Mouse (Mus musculus) granulocyte monocyte progenitor cell, adult 5-6 weeks (primary cell): ENCODE results near the gene Zfp799. TPM values are rescaled to one million over a fixed set of nuclear protein-coding genes. Genes with fewer than 3 reads are reported as not detected.

Experiments
- ATAC-seq: replicated peaks from 2 replicates; pipeline ENCODE4 v1.8.0; 2016; ENCODE audit warnings: mild to moderate bottlenecking, moderate TSS enrichment, inconsistent platforms; ENCODE audit not compliant: poor library complexity, severe bottlenecking
- total RNA-seq, 2 experiments: library from RNA; stranded (forward) in 1 of 2; stranded (reverse) in 1 of 2; fragments of 200-712, 200-1000 nt in 1 of 2; fragments of >200 nt in 1 of 2; fragmentation: Nextera tagmentation in 1 of 2; gene quantifications; 2 replicates each; pipeline ENCODE4 v1.2.3; 2014 to 2017

Zfp799 gene
- total RNA-seq, 2 experiments from 2014 or later, result 10.6 to 18.5 TPM

GRCm38 (mm10) chr17:32788094-32788559, 41.9 kb downstream of the Zfp799 start, which contains the start of gene Zfp871:
Zfp871 (minus strand) TSS chr17:32788287.
- peak; percentile 96 for ATAC-seq

DNA sequence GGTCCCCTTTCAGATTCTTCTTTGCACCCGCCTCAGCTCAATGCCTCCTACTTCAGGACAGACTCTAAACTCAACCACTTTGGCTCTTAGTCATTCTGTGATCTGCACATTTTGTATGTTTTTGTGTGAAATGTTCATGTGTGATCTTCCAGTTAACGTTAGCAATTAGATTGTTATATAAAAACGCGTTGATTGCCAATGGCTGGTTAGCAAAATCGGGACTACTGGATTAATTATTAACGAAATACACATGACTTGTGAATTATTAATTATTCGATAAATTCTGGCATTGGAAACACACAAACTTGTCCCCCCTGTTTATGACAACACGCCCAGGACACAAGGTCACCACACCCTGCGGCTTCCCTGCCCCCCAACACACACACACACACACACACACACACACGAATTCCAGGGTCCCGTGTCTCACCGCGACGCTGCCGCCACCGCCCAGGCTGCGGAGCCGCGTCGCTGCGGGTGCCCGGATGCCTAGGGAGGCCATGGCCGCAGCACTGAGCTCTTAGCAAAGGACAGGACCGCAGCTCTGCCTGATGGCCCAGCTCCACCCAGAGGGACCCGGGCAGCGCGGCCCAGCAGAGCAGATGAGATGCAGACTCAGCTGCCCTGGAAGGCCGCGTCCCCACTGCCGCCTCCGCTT, 42.5 kb downstream of the Zfp799 start:
- peak; percentile 79 for ATAC-seq

GRCm38 (mm10) chr17:32786944-32787343, 43.1 kb downstream of the Zfp799 start:
- no peak for ATAC-seq

GRCm38 (mm10) chr17:32785656-32786055, 44.4 kb downstream of the Zfp799 start:
- no peak for ATAC-seq

DNA sequence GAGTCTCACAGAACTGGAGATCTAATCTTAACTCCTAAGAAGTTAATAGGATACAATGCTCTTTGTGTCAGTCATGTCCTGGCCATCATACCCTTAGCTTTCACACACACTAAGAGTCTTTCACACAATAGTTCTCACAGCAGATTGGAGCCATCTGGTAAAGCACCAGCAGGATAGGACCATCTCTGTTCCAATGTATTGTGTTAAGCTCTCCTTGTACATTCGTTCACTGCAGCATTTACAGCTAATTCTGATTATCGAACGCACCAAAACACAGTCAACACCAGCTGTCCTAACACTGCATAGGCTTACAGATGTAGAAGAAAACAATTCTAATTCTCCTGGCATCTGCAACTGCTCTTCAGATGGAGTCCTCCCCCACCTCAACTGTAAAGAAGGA, 52.5 kb downstream of the Zfp799 start:
- ATAC-seq, result no peak

DNA sequence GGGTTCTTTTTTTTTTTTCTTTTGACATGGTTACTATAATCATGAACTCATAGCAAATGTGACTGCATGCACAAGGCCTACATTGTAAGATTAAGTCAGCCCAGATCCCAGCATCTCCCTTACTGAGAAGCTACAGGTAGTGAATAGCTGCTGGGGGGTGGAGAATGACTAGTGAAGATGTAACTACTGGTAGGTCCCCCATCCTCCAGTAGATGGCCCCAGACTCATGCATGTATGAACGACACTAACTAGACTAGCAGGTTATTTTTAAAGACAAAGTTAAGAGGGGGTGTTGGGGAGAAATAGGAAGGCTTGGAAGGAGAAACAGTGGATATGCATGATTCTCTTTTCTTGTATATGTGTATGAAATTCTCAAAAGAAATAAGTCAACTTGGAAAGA, 58.8 kb downstream of the Zfp799 start:
- ATAC-seq, result no peak

DNA sequence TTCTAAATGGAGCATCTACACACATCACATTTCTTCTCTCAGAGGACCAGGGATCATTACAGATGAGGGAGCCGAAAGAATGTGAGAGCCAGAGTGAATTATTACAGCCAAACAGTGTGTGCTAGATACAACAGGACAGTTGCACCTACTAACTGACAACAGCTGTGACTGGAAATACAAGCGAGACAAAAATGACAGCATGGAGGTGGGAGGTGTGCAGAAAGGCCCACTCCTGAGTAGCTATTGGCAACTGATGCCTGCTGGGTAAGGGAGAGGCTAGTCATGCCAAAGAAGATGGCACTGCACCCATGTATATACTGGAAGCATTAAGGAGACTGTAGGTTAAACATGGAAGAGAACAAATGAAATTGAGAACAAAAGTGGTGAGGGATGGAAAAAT, 63.6 kb downstream of the Zfp799 start:
- ATAC-seq, result no peak

Other genes starting within 250 kb of the Zfp799 start
- not detected in 2 replicates for gene Cyp4f37, start 209.0 kb downstream of the Zfp799 start, total RNA-seq (2014; fragmentation: Nextera tagmentation)
- gene Cyp4f37, start 209.0 kb downstream of the Zfp799 start, total RNA-seq (2017), result not detected in 2 replicates
- gene Cyp4f40, start 171.4 kb downstream of the Zfp799 start, total RNA-seq (2014; fragmentation: Nextera tagmentation), result not detected in 2 replicates
- gene Cyp4f40, start 171.4 kb downstream of the Zfp799 start, total RNA-seq (2017), result not detected in 2 replicates
- not detected in 2 replicates for gene Cyp4f15, start 144.6 kb downstream of the Zfp799 start, total RNA-seq (2014; fragmentation: Nextera tagmentation)
- gene Cyp4f15, start 144.6 kb downstream of the Zfp799 start, total RNA-seq (2017), result not detected in 2 replicates
- gene Zfp871, start 42.0 kb downstream of the Zfp799 start, total RNA-seq (2014; fragmentation: Nextera tagmentation), result 31.1 and 57.1 TPM in 2 replicates
- gene Zfp871, start 42.0 kb downstream of the Zfp799 start, total RNA-seq (2017), result 17.7 and 26.1 TPM in 2 replicates
- gene Zfp811, start 20.3 kb downstream of the Zfp799 start, total RNA-seq (2014; fragmentation: Nextera tagmentation), result not detected in 2 replicates
- gene Zfp811, start 20.3 kb downstream of the Zfp799 start, total RNA-seq (2017), result not detected in 2 replicates
- 2.3 and 6.2 TPM in 2 replicates for gene Zfp870, start 61.4 kb upstream of the Zfp799 start, total RNA-seq (2014; fragmentation: Nextera tagmentation)
- 2.5 and 5.9 TPM in 2 replicates for gene Zfp870, start 61.4 kb upstream of the Zfp799 start, total RNA-seq (2017)
- not detected in 2 replicates for gene Cyp4f14, start 87.1 kb upstream of the Zfp799 start, total RNA-seq (2014; fragmentation: Nextera tagmentation)
- not detected in 2 replicates for gene Cyp4f14, start 87.1 kb upstream of the Zfp799 start, total RNA-seq (2017)
- gene Cyp4f13, start 117.1 kb upstream of the Zfp799 start, total RNA-seq (2014; fragmentation: Nextera tagmentation), result 10.3 and 15.2 TPM in 2 replicates
- 8.5 and 12.9 TPM in 2 replicates for gene Cyp4f13, start 117.1 kb upstream of the Zfp799 start, total RNA-seq (2017)
- gene Zfp472, start 135.6 kb upstream of the Zfp799 start, total RNA-seq (2014; fragmentation: Nextera tagmentation), result 9.7 and 15.5 TPM in 2 replicates
- 15.9 and 19.6 TPM in 2 replicates for gene Zfp472, start 135.6 kb upstream of the Zfp799 start, total RNA-seq (2017)
- 7.4 and 8.9 TPM in 2 replicates for gene Zfp952, start 162.9 kb upstream of the Zfp799 start, total RNA-seq (2014; fragmentation: Nextera tagmentation)
- 10.3 and 10.9 TPM in 2 replicates for gene Zfp952, start 162.9 kb upstream of the Zfp799 start, total RNA-seq (2017)
- 3.2 TPM in 2 replicates for gene Zfp763, start 203.1 kb upstream of the Zfp799 start, total RNA-seq (2014; fragmentation: Nextera tagmentation)
- gene Zfp763, start 203.1 kb upstream of the Zfp799 start, total RNA-seq (2017), result 11.2 and 14.5 TPM in 2 replicates
- not detected in 2 replicates for gene 4921501E09Rik, start 237.8 kb upstream of the Zfp799 start, total RNA-seq (2014; fragmentation: Nextera tagmentation)
- not detected in 2 replicates for gene 4921501E09Rik, start 237.8 kb upstream of the Zfp799 start, total RNA-seq (2017)